Mouse (Mus musculus) limb, embryonic 11.5 days (tissue): ENCODE data around the gene Abcf2. TPM values are rescaled to one million over a fixed set of nuclear protein-coding genes. Genes with fewer than 3 reads are reported as not detected.

Experiments used
- ATAC-seq: fragments of 200-750 bp; cut with Nextera tagmentation; 2 replicates; pipeline ENCODE4 v1.8.0; 2017; ENCODE audit warnings: low read depth; ENCODE audit not compliant: insufficient number of reproducible peaks, low FRiP score, low TSS enrichment
- DNase-seq: peaks from one replicate; pipeline ENCODE4 v3.0.0-alpha.2; 2015; ENCODE audit warnings: low spot score
- H3K27ac ChIP-seq: fragments of 300-500 bp; sonication (generic); replicated peaks from 2 replicates; pipeline ENCODE4 v1.5.1; 2014; ENCODE audit warnings: low read depth, mild to moderate bottlenecking, low read length
- H3K27me3 ChIP-seq: fragments of 300-500 bp; sonication (generic); 2 replicates; pipeline ENCODE4 v1.6.1; 2014; ENCODE audit warnings: mild to moderate bottlenecking, low read length, mixed read lengths; ENCODE audit not compliant: control insufficient read depth, insufficient read depth
- H3K36me3 ChIP-seq: fragments of 300-500 bp; sonication (generic); 2 replicates; pipeline ENCODE4 v1.6.1; 2014; ENCODE audit warnings: mild to moderate bottlenecking, low read length, moderate library complexity, mixed read lengths; ENCODE audit not compliant: control insufficient read depth, insufficient read depth
- H3K4me1 ChIP-seq: fragments of 300-500 bp; sonication (generic); 2 replicates; pipeline ENCODE4 v1.6.1; 2014; ENCODE audit warnings: low read length, mixed read lengths; ENCODE audit not compliant: control insufficient read depth, insufficient read depth
- H3K4me2 ChIP-seq: fragments of 300-500 bp; sonication (generic); 2 replicates; pipeline ENCODE4 v1.6.1; 2014; ENCODE audit warnings: low read depth, mild to moderate bottlenecking, moderate library complexity; ENCODE audit not compliant: severe bottlenecking
- H3K4me3 ChIP-seq: fragments of 300-500 bp; sonication (generic); 2 replicates; pipeline ENCODE4 v1.5.1; 2014; ENCODE audit warnings: low read depth, low read length
- H3K9ac ChIP-seq: fragments of 300-500 bp; sonication (generic); 2 replicates; pipeline ENCODE4 v1.6.1; 2014; ENCODE audit warnings: mild to moderate bottlenecking, low read length
- H3K9me3 ChIP-seq: fragments of 300-500 bp; sonication (generic); 2 replicates; pipeline ENCODE4 v1.6.1; 2016; ENCODE audit warnings: low read length; ENCODE audit not compliant: control insufficient read depth
- WGBS: fragments of 180-500 bp; shearing (Covaris S2); extraction: QIAGEN DNeasy Blood & Tissue Kit; methylation state at CpG from one replicate; pipeline ENCODE4 v1.1.7; 2014; 5-methylcytosine and 5-hydroxymethylcytosine counted together
- microRNA counts: library from miRNA; unstranded; fragments of <30 nt; microRNA quantifications from one replicate; lab custom pipeline; 2016
- microRNA-seq: library from miRNA; unstranded; fragments of <30 nt; microRNA quantifications from one replicate; pipeline ENCODE4, GENCODE M21; 2016
- polyA plus RNA-seq: library from polyadenylated mRNA; unstranded; fragments of >200 nt; fragmentation: Nextera tagmentation; extraction: Ambion mirVana; gene quantifications from 2 replicates; pipeline ENCODE4 v1.2.1, GENCODE M21; 2014

The Abcf2 gene
- polyA plus RNA-seq, 1 experiment from 2014 or later, result 149 TPM

- 52% methylated on average over 8 of the region's 8 CpGs for WGBS
- ATAC-seq, result no peak
- Histone ChIP-seq H3K27me3 (peaks cover 71% of the 10 kb centered on the region), H3K27ac (no peak overlapping the region), H3K9ac (no peak overlapping the region), H3K4me1 (peaks cover 8% of the 10 kb centered on the region), H3K4me2 (no peak overlapping the region), H3K36me3 (no peaks in the 10 kb centered on the region), H3K9me3 (no peaks in the 10 kb centered on the region), H3K4me3 (no peak overlapping the region)
- DNase-seq, result no peak
Observed at GRCm38 (mm10) chr5:24523806-24524205, 53.5 kb downstream of the Abcf2 start.

- Histone ChIP-seq H3K27ac (no peak overlapping the region), H3K9ac (no peak overlapping the region), H3K27me3 (peaks cover 48% of the 10 kb centered on the region), H3K36me3 (no peaks in the 10 kb centered on the region), H3K4me3 (no peak overlapping the region), H3K4me1 (peaks cover 3% of the 10 kb centered on the region; the same call in 1 of the 2 replicates), H3K9me3 (no peaks in the 10 kb centered on the region), H3K4me2 (no peak overlapping the region)
- ATAC-seq (no peak), DNase-seq (no peak)
- 63% methylated on average over 8 of the region's 8 CpGs for WGBS
Observed at GRCm38 (mm10) chr5:24521366-24521765, 55.9 kb downstream of the Abcf2 start.

MicroRNAs encoded within 50 kb of the gene (microRNA counts, 519-probe panel; counts per million panel counts)
- microRNA mmu-miR-671-3p (lab: Ali Mortazavi, UCI), result not detected
- microRNA mmu-miR-671-5p (lab: Ali Mortazavi, UCI), result not detected

Small RNA genes lying within 50 kb of the gene (microRNA-seq; reads per million reads assigned to microRNA genes)
- 568 reads per million, percentile 68 among the genes with 10 or more reads in this experiment for gene Mir671

Other genes starting within 250 kb of the Abcf2 start
- gene Kcnh2, start 225.9 kb downstream of the Abcf2 start, polyA plus RNA-seq, result 6.7 and 7.1 TPM in 2 replicates
- gene Nos3, start 212.7 kb downstream of the Abcf2 start, polyA plus RNA-seq, result 4.8 and 5.3 TPM in 2 replicates
- gene Atg9b, start 185.3 kb downstream of the Abcf2 start, polyA plus RNA-seq, result 0.35 and 1.2 TPM in 2 replicates
- gene Abcb8, start 183.8 kb downstream of the Abcf2 start, polyA plus RNA-seq, result 37.6 and 40.5 TPM in 2 replicates
- gene Asic3, start 164.1 kb downstream of the Abcf2 start, polyA plus RNA-seq, result 0.33 and 0.40 TPM in 2 replicates
- gene Cdk5, start 153.9 kb downstream of the Abcf2 start, polyA plus RNA-seq, result 48.6 and 49.2 TPM in 2 replicates
- gene Slc4a2, start 153.6 kb downstream of the Abcf2 start, polyA plus RNA-seq, result 26.9 and 28.0 TPM in 2 replicates
- gene Fastk, start 132.2 kb downstream of the Abcf2 start, polyA plus RNA-seq, result 89.6 and 95.1 TPM in 2 replicates
- gene Tmub1, start 129.6 kb downstream of the Abcf2 start, polyA plus RNA-seq, result 25.4 and 27.1 TPM in 2 replicates
- gene Agap3, start 125.3 kb downstream of the Abcf2 start, polyA plus RNA-seq, result 39.9 and 52.1 TPM in 2 replicates
- 0.04 TPM in 1 of 2 replicates, not detected in the other for gene Gbx1, start 50.3 kb downstream of the Abcf2 start, polyA plus RNA-seq
- gene Asb10, start 36.5 kb downstream of the Abcf2 start, polyA plus RNA-seq, result 0.40 and 0.81 TPM in 2 replicates
- not detected in 2 replicates for gene 4931409K22Rik, start 20.7 kb downstream of the Abcf2 start, polyA plus RNA-seq
- 8.1 and 9.0 TPM in 2 replicates for gene Chpf2, start 9.3 kb upstream of the Abcf2 start, polyA plus RNA-seq
- gene Smarcd3, start 46.9 kb upstream of the Abcf2 start, polyA plus RNA-seq, result 44.2 and 44.7 TPM in 2 replicates
- gene Nub1, start 108.1 kb upstream of the Abcf2 start, polyA plus RNA-seq, result 31.8 and 32.2 TPM in 2 replicates
- gene Wdr86, start 153.3 kb upstream of the Abcf2 start, polyA plus RNA-seq, result 39.3 and 40.7 TPM in 2 replicates
- 0.77 TPM in 1 of 2 replicates, not detected in the other for gene Crygn, start 180.5 kb upstream of the Abcf2 start, polyA plus RNA-seq